In the genomic region with DNA sequence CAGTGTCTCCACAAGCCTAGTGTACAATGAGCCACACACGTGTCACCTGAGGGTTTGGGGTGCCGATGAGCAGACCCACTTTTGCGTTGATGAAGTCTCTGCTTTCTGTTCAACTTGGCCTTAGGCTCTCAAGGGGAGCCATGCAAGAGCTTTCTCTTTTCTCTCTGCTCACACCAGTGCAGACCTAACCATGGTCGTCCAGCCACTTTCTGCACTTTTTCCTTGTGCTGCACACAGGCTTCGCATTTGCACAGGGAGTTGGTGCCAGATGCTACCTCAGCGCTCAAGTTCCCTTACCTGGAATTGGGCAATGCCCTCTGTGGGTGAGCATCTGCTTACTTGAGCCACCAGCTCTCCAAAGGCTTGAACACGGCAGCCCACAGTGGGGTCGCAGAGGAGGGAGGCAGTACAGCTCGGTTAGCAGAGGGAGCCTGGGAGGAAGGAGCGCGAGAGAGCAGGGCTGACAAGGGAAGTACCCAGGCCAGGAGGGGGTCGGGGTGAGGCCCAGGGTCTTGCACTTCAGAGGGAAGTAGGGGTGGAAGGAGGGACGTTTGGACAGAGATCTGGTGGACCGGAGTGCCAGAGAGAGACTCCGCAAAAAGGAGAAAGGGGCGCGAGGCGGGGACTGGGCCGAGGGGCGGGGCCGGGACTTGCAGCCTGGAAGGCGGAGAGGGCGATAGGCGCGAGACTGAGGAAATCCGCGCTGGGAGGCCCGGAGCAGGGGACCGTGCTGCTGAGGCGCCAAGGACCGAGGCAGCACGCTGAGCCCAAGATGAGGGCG, we compare ENCODE assay signal across 8 mouse cellular contexts. TPM values are rescaled to one million over a fixed set of nuclear protein-coding genes. Genes with fewer than 3 reads are reported as not detected.
DNase-seq lines count a peak whose midpoint lies in the region; ATAC-seq and TF ChIP-seq lines count a peak whose summit lies in the region.

Gene Vipr2, plus strand, starts transcription at position 653 of the 781 bp plus-strand sequence.

- peaks cover 17% of the 10 kb centered on the region for H3K27me3 ChIP-seq in intestine, embryonic 14.5 days (replicated peaks; ENCODE audit: control insufficient read depth, insufficient read depth, low read length)
- peaks cover 6% of the 10 kb centered on the region for H3K27me3 ChIP-seq in lung, embryonic 14.5 days (ENCODE audit: insufficient read depth, low read length)
- H3K27me3 ChIP-seq in neural tube, embryonic 15.5 days (replicated peaks): peaks cover 20% of the 10 kb centered on the region

- peak within 1 kb of the TSS; percentile 58 for H3K9ac ChIP-seq in intestine, embryonic 14.5 days (ENCODE audit: low read length)
- H3K9ac ChIP-seq in lung, embryonic 14.5 days: peak within 1 kb of the TSS; percentile 67
- peak within 1 kb of the TSS; percentile 56 for H3K9ac ChIP-seq in neural tube, embryonic 15.5 days (replicated peaks)

- H3K4me1 ChIP-seq in intestine, embryonic 14.5 days (replicated peaks; ENCODE audit: control insufficient read depth, insufficient read depth, low read length): no peaks in the 10 kb centered on the region
- no peaks in the 10 kb centered on the region for H3K4me1 ChIP-seq in lung, embryonic 14.5 days (ENCODE audit: insufficient read depth)
- H3K4me1 ChIP-seq in neural tube, embryonic 15.5 days: peaks cover 12% of the 10 kb centered on the region

- no peaks in the 10 kb centered on the region for H3K36me3 ChIP-seq in intestine, embryonic 14.5 days (ENCODE audit: control insufficient read depth, insufficient read depth, low read length)
- H3K36me3 ChIP-seq in lung, embryonic 14.5 days (ENCODE audit: insufficient read depth): no peaks in the 10 kb centered on the region
- H3K36me3 ChIP-seq in neural tube, embryonic 15.5 days: no peaks in the 10 kb centered on the region

- WGBS in intestine, embryonic 14.5 days: 6% methylated on average over 32 of the region's 33 CpGs
- WGBS in lung, embryonic 14.5 days: 5% methylated on average over 33 of the region's 33 CpGs
- 6% methylated on average over 33 of the region's 33 CpGs for WGBS in neural tube, embryonic 15.5 days

- TF ChIP-seq CTCF in lung, embryonic 14.5 days (IDR thresholded peaks at IDR 0.05; ENCODE audit: low read depth): no peak

- peak; percentile 94 for ATAC-seq in intestine, embryonic 14.5 days (replicated peaks; ENCODE audit: low FRiP score, low TSS enrichment, low read depth)
- ATAC-seq in lung, embryonic 14.5 days (ENCODE audit: insufficient read depth): peak; percentile 96
- ATAC-seq in neural tube, embryonic 15.5 days (ENCODE audit: low FRiP score): peak; percentile 92

- DNase-seq in urinary bladder, adult 18-20 months (ENCODE audit: low spot score in 2 of 2): peak; percentile 8 to 21
- no peak for DNase-seq in urinary bladder, adult 2 months (ENCODE audit: low spot score)
- peak; percentile 56 to 68 for DNase-seq in cerebellum, postnatal 25 days
- peak; percentile 32 for DNase-seq in gastrocnemius, postnatal 25 days
- peak; percentile 88 for DNase-seq in intestine, embryonic 14.5 days (ENCODE audit: low spot score)
- peak; percentile 83 for DNase-seq in lung, embryonic 14.5 days
- DNase-seq in urinary bladder, postnatal 36 days (ENCODE audit: low spot score in 2 of 2): peak; percentile 3 to 39

- peak within 1 kb of the TSS; percentile 58 for H3K4me3 ChIP-seq in intestine, embryonic 14.5 days (ENCODE audit: low read depth, low read length)
- peak within 1 kb of the TSS; percentile 57 for H3K4me3 ChIP-seq in lung, embryonic 14.5 days (ENCODE audit: low read depth, low read length)
- H3K4me3 ChIP-seq in neural tube, embryonic 15.5 days (replicated peaks): peak within 1 kb of the TSS; percentile 62

- peak within 1 kb of the TSS; percentile 93 for H3K4me2 ChIP-seq in intestine, embryonic 14.5 days (ENCODE audit: low read length)
- peak within 1 kb of the TSS; percentile 90 for H3K4me2 ChIP-seq in lung, embryonic 14.5 days
- H3K4me2 ChIP-seq in neural tube, embryonic 15.5 days: peak within 1 kb of the TSS; percentile 97

- no peaks in the 10 kb centered on the region for H3K9me3 ChIP-seq in intestine, embryonic 14.5 days (ENCODE audit: control insufficient read depth, low read length)
- H3K9me3 ChIP-seq in lung, embryonic 14.5 days (ENCODE audit: low read depth, low read length): no peaks in the 10 kb centered on the region
- H3K9me3 ChIP-seq in neural tube, embryonic 15.5 days (replicated peaks): no peaks in the 10 kb centered on the region

- no peak within 1 kb of the TSS for H3K27ac ChIP-seq in intestine, embryonic 14.5 days (ENCODE audit: low read depth)
- H3K27ac ChIP-seq in lung, embryonic 14.5 days (ENCODE audit: low read depth): no peak within 1 kb of the TSS
- H3K27ac ChIP-seq in neural tube, embryonic 15.5 days (replicated peaks): no peak within 1 kb of the TSS

RNA-seq across cellular contexts. Expression of gene Vipr2, which starts in this region (rescaled TPM):
- 0.43 and 0.65 TPM in 2 replicates for polyA plus RNA-seq in urinary bladder, adult 2 months (2012; rRNA removed)
- total RNA-seq in gastrocnemius, postnatal 25 days (2021): 1 to 10 TPM; 1.3 to 1.7 TPM
- 4.7 and 5.3 TPM in 2 replicates for polyA plus RNA-seq in intestine, embryonic 14.5 days (2014; fragmentation: Nextera tagmentation; extraction: Ambion mirVana)
- polyA plus RNA-seq in lung, embryonic 14.5 days (2014; fragmentation: Nextera tagmentation; extraction: Ambion mirVana): 4.8 and 5.5 TPM in 2 replicates
- 0.96 and 1.2 TPM in 2 replicates for polyA plus RNA-seq in neural tube, embryonic 15.5 days (2015; fragmentation: Nextera tagmentation; extraction: Ambion mirVana)
